Mouse (Mus musculus): ENCODE data around the gene Ube2cbp.

Ube2cbp gene

DNA sequence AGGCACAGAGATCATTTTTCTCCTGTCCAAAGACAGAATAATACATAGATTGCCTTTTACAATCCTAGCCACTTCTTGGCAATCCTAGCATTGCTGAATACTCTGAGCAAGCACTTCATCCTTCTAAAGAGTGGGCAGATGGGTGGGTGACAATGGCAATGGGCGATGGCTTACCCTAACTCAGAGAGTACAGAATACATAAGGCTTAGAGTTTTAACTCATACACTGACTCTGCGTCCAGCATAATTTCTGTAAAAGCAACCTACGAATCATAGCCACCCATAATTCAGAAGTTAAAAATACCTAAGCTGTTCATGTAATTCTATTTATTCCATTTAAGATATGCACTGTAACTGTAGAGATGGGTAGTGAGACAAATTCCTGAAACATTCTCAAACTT is 29.2 kb downstream of the Ube2cbp start:
- no peak for DNase-seq (ENCODE audit: extremely low spot score, low spot score)

DNA sequence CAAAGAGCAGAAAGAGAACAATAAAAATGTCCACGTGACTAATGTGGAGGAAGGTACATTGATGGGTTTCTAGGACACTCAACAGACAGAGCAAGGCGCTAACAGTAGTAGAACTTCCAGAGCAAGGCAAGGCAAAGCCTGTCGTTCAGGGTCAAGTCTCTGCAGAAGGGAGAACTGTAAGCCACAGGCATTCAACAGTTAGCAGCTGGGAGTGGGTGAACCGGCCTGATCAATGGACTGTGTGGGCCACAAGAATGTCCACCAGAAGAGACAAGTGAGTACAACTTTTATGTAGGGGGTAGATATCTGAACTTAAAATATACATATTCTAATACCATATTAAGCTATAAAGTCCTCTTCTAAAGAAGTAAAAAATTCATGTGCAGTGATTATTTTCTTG is 41.4 kb downstream of the Ube2cbp start:
- no peak for DNase-seq (ENCODE audit: extremely low spot score, low spot score)

DNA sequence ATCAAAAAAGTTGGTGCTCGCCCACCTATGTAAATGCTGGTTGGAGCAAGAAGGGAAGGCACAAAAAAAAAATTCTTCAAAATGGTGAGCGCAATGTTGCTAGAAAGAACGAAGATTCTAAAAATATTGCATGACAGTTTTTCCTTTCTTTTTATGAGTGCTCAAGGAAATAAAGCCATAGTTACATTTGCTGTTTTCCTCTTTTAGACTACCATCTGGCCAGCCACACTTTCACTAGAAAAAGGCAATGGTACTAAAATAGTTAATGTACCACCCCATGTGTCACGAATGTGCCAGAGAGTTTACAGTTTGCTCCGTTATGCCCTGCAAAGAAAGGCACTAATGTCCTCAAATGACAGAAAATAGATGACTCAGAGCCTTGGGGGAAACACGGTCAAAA is 45.4 kb downstream of the Ube2cbp start:
- no peak for DNase-seq (ENCODE audit: extremely low spot score, low spot score)

- no peak for DNase-seq (ENCODE audit: extremely low spot score, low spot score)
These were observed 46.8 kb downstream of the Ube2cbp start for GRCm38 (mm10) chr9:86417971-86418370.

DNA sequence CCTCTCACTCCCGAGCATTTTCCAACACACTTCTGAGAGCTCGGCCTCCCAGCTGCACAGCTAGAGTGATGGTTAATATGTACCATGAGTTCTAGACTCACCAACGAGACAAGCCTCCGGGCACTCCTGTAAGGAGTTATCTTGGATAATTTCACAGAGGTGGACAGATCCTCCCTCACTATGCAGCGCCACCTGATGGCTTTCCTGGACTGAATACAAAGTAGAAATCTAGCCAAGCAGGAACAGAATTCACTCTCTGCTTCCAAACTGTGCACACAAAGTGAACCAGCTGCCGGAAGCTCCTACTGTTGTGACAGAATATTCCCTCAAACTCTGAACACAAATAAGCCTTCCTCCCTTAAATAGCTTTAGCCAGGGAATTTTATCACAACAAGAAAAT is 69.0 kb downstream of the Ube2cbp start:
- DNase-seq (ENCODE audit: extremely low spot score, low spot score) = no peak

- no peak for DNase-seq (ENCODE audit: extremely low spot score, low spot score)
These were observed 69.7 kb downstream of the Ube2cbp start for GRCm38 (mm10) chr9:86395012-86395411.

DNA sequence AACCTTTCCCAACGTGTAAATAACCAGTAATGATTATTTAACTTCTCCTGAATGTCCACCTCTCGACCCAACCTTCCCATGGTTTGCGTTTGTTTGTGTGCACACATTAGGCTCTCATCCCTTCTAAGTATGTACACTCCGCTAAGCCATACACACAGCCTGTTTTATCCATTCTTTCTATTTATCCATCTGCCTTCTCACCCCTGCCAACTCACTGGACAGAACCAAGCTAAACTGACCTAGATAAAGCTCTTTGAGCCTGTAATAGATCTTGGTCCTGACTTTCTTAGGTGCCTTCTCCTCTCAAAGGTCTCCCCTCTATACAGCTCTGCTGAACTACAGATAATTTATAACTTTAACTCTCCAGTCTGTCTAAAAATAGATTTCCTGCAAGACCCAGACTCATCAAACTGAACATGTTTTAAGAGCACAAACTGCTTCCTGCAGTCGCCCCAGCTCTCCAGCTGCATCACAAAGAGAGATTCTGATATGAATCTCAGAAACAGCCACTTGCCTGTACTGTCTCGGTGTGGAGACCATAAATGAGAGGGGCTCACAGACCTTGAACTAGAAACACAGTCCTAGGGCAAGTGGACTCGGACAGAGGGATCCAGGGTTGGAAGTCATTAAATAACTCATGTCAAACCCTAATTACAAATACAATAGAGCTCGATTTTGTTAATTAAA is 71.0 kb downstream of the Ube2cbp start:
- DNase-seq (ENCODE audit: extremely low spot score, low spot score) = no peak

- DNase-seq (ENCODE audit: extremely low spot score, low spot score) = no peak
These were observed 73.3 kb downstream of the Ube2cbp start for GRCm38 (mm10) chr9:86391467-86391866.

- no peak for DNase-seq (ENCODE audit: extremely low spot score, low spot score)
These were observed 74.0 kb downstream of the Ube2cbp start for GRCm38 (mm10) chr9:86390713-86391112.

DNA sequence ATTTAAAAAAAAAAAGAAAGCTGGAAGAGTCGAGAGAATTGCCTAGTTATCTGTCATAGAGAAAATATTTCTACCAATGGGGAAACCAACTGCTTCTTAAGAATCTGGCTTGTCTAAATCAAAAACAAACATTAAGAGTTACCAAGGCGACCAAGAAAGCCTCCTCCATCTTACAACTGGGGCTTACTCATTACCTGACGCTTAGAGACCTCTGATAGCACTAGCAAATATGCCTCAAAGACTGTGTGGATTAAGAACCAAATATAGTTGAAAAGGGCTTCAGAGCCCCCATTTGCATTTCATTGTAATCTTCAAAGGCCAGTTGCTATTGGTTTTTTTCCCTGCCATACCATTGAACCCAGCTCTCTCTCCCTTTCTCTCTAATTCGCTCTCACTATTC is 76.2 kb downstream of the Ube2cbp start:
- no peak for DNase-seq (ENCODE audit: extremely low spot score, low spot score)

- DNase-seq (ENCODE audit: extremely low spot score, low spot score) = no peak
These were observed 87.8 kb downstream of the Ube2cbp start for GRCm38 (mm10) chr9:86376923-86377322.

DNA sequence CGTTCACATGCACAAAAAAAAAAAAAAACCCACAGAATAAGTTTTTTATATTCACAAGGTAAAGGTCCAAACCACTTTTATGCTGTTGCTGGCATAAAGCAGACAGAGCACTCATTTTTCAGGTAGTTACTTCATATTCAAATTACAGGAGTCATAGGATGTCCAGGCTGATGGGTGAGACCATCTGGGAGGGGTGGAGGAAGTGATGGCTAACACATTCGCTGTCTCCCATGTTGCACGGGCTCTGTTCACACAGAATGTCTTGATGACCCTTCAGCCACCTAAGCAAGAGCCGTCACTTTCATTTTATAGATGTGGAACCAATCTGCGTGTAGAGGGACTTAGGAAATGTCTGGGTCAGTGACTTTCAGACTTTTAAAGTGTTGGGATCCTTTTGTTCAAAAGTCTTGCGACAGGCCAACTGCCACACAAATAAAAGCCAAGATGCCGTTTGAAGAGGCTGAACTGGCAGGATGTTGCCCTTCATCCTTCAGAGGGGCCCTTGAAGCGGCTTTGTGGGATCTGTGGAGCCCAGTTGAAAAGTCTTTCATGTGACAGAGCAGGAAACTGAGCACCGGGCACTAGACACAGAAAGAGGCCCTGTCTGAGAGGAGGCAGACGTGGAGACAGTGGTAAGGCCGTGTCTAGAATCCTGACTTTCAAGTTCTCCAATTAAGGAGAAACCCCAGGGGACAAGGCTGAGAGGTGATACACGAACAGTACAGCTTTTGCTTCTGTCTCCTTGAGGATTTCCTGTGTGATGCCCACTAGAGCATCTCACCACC is 91.8 kb downstream of the Ube2cbp start:
- DNase-seq (ENCODE audit: extremely low spot score, low spot score) = no peak

DNA sequence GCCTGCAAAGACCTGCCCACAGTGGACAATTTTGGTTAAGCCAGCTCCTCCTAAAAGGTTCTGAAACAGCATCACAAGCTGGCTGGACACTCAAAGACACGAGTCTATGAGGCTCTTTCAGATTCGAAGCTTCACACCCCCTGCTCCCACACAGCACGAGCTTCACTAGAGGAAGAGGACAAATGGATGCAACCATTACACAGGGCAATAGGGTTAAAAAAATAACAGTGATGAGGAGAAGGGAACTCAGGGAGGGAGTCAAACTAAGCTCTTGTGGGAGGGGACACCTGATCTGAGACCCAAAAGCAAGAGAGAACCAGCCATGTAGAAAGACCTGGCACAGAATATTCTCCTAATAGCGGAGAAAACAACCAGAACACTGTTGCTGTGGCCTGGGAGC is 95.5 kb downstream of the Ube2cbp start:
- no peak for DNase-seq (ENCODE audit: extremely low spot score, low spot score)

GRCm38 (mm10) chr9:86360536-86360935 is 104.2 kb downstream of the Ube2cbp start:
- DNase-seq (ENCODE audit: extremely low spot score, low spot score) = no peak

- no peak for DNase-seq (ENCODE audit: extremely low spot score, low spot score)
These were observed 108.9 kb downstream of the Ube2cbp start for GRCm38 (mm10) chr9:86355851-86356250.

DNA sequence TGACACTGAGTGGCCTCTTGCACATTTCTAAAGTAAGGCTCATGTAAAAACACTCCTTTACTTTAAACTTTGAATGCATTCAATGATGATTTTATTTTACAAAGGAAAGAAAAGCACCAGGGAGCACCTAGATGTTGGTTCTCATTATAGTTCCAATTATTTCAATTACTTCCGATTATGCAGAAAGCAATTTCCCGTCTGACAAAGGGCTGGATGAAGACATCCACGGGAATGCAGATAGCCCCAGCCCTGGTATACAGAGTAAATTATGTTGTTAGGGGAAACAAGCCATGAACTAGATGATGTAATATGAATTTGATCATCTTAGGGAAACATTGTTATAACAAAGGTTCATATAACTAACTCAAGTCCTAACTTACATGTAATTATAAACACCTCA is 113.3 kb downstream of the Ube2cbp start:
- no peak for DNase-seq (ENCODE audit: extremely low spot score, low spot score)

- DNase-seq (ENCODE audit: extremely low spot score, low spot score) = no peak
These were observed 128.0 kb downstream of the Ube2cbp start for GRCm38 (mm10) chr9:86336792-86337191.

DNA sequence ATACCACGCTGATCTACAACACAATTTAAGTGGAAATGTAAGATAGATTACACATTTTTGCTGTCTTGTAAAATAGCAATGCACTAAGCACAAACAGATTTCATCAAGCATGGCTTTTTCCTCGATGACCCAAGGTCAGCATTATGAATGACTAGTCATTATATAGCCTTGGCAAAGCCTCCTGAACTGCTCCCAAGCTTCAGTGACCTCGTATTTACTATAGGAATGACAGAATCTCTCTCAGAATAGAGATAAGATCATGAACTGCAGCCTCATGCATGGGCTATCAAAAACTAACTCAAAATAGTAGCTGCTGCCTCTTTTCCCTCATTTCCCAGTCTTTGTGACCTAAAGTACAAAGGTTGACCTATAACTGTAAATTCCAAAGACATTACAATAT is 128.4 kb downstream of the Ube2cbp start:
- DNase-seq (ENCODE audit: extremely low spot score, low spot score) = no peak

- DNase-seq (ENCODE audit: extremely low spot score, low spot score) = no peak
These were observed 129.2 kb downstream of the Ube2cbp start for GRCm38 (mm10) chr9:86335588-86335987.

DNA sequence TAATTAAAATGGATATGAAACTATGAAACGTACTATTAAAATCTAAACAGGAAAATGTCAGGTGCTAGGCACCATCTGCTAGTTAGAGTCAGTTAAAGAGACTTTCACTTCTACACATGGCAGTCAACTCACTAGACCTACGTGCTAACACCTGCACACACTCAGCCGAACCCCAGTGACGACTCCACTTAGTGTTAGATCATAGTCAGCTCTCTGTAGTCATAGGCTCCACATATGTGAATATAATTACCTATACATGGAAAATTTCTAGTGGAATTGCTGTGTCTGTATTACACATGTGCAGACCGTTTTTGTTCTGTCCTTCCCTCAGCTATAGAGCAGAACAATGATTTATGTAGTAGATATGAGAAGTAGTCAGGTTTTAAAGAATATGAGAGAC is 130.4 kb downstream of the Ube2cbp start:
- DNase-seq (ENCODE audit: extremely low spot score, low spot score) = no peak

DNA sequence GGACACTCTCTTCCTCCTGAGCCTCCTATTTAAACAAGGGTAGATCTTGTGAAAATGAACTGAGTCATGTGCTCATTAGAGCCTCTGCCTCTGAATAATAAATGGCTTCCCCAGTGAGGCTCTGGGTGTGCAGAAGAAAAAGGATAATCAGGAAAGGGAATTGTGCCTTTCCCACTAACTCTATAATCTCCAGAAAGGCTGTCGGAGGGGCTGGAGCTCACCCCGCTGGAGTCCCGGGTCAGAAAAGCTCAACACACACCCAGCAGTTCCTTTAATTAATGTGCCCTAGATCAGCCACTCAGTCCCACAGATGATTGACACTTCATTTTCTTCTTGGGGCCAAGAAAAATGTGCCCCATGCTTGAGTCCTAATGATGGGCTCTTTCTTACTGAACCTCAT is 134.2 kb downstream of the Ube2cbp start:
- no peak for DNase-seq (ENCODE audit: extremely low spot score, low spot score)

DNA sequence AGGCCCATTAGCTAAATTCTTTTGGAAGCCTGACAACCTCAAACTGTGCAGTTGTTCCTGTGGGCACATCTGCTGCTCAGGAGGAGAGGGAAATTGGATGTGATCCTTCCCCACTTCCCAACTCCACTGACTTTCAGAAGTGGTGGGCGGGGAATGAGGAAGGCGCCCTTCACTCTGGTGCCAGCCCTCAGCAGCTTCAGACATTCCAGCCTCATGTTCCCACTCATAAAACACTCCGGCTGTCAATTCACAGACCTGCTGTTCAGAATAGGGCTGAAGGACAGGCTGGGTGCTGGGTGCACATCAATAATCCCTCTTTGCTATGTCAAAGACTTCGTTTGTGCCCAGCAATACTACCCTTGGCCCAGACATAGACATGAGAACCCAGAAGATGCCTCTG is 136.5 kb downstream of the Ube2cbp start:
- DNase-seq (ENCODE audit: extremely low spot score, low spot score) = no peak

GRCm38 (mm10) chr9:86327341-86327740 is 137.4 kb downstream of the Ube2cbp start:
- DNase-seq (ENCODE audit: extremely low spot score, low spot score) = no peak
